8 mouse cellular contexts compared by ENCODE assay signal in genomic region chr5:149524242-149524858, GRCm38 (mm10). TPM values are rescaled to one million over a fixed set of nuclear protein-coding genes. Genes with fewer than 3 reads are reported as not detected.
DNase-seq lines count a peak whose midpoint lies in the region; ATAC-seq and TF ChIP-seq lines count a peak whose summit lies in the region.

No protein-coding gene starts in this region.

- peaks cover 43% of the 10 kb centered on the region for H3K4me1 ChIP-seq in hindbrain, embryonic 16.5 days (ENCODE audit: control insufficient read depth, insufficient read depth, low read depth, low read length)
- H3K4me1 ChIP-seq in megakaryocyte, embryonic 14.5 days = peaks cover 28% of the 10 kb centered on the region

- no peaks in the 10 kb centered on the region for H3K36me3 ChIP-seq in hindbrain, embryonic 16.5 days (ENCODE audit: control insufficient read depth, insufficient read depth, low read length)
- H3K36me3 ChIP-seq in megakaryocyte, embryonic 14.5 days (replicated peaks; ENCODE audit: low read length) = no peaks in the 10 kb centered on the region

- ATAC-seq in hindbrain, embryonic 16.5 days = peak; percentile 89

- peak overlapping the region; percentile 35 for H3K4me2 ChIP-seq in hindbrain, embryonic 16.5 days (ENCODE audit: low read length)

- peak; percentile 98 for TF ChIP-seq CTCF in gastrocnemius, adult 2 months (IDR thresholded peaks at IDR 0.05)

- H3K27ac ChIP-seq in gastrocnemius, adult 2 months = peak overlapping the region; percentile 25
- H3K27ac ChIP-seq in hindbrain, embryonic 16.5 days (ENCODE audit: low read depth, low read length) = peak overlapping the region; percentile 89

- H3K27me3 ChIP-seq in hindbrain, embryonic 16.5 days (replicated peaks; ENCODE audit: control insufficient read depth, insufficient read depth, low read length) = no peaks in the 10 kb centered on the region
- H3K27me3 ChIP-seq in megakaryocyte, embryonic 14.5 days (replicated peaks) = peaks cover 20% of the 10 kb centered on the region

- H3K9ac ChIP-seq in hindbrain, embryonic 16.5 days (ENCODE audit: low read depth, low read length) = peak overlapping the region; percentile 30

- 5% methylated on average over 16 of the region's 16 CpGs for WGBS in hindbrain, embryonic 16.5 days

- peak; percentile 92 for DNase-seq in ZHBTc4 (ENCODE audit: low read depth, low spot score)
- peak; percentile 55 to 88 for DNase-seq in cerebellum, postnatal 4 days (ENCODE audit: low spot score in 2 of 2)
- peak; percentile 87 for DNase-seq in gastrocnemius, adult 2 months
- peak; percentile 91 for DNase-seq in left cerebral cortex, adult 11 months (ENCODE audit: low spot score)
- DNase-seq in right cerebral cortex, adult 2 months (ENCODE audit: low spot score in 2 of 2) = peak; percentile 95 to 97
- DNase-seq in urinary bladder, postnatal 14 days (ENCODE audit: low spot score) = peak; percentile 81

- intact Hi-C loops in gastrocnemius, adult 2 months (cut with DNase I) = loop anchor here (1.0 to 2.0 kb wide), 2 partner anchors 42 to 70 kb away; no protein-coding TSS in a partner anchor

- no peaks in the 10 kb centered on the region for H3K9me3 ChIP-seq in hindbrain, embryonic 16.5 days (ENCODE audit: control insufficient read depth, low read length)
- H3K9me3 ChIP-seq in megakaryocyte, embryonic 14.5 days = no peaks in the 10 kb centered on the region

- peak overlapping the region; percentile 50 for H3K4me3 ChIP-seq in gastrocnemius, adult 2 months
- H3K4me3 ChIP-seq in hindbrain, embryonic 16.5 days (ENCODE audit: low read length) = no peak overlapping the region
- peak overlapping the region; percentile 86 for H3K4me3 ChIP-seq in megakaryocyte, embryonic 14.5 days (replicated peaks)

RNA-seq across cellular contexts. Expression of gene Wdr95, which starts 4.1 kb away (rescaled TPM):
- under 1 TPM in 1 of 2 experiments, not detected in 1; 0.08 TPM for total RNA-seq in gastrocnemius, adult 2 months (2021)
- polyA plus RNA-seq in hindbrain, embryonic 16.5 days (2015; fragmentation: Nextera tagmentation; extraction: Ambion mirVana) = 0.24 TPM in 2 replicates
- not detected in 2 replicates for polyA plus RNA-seq in megakaryocyte, embryonic 14.5 days (2012; ENCODE audit: insufficient read depth, low replicate concordance)
